Mouse (Mus musculus) lung, postnatal 0 days (tissue): ENCODE results near the gene Mgmt.

Experiments
- CTCF ChIP-seq: IDR thresholded peaks from 2 replicates; pipeline ENCODE4 v1.5.1; 2016; ENCODE audit warnings: antibody characterized with exemption, mild to moderate bottlenecking
- EP300 ChIP-seq: IDR thresholded peaks from 2 replicates; pipeline ENCODE4 v1.6.1; 2016; ENCODE audit warnings: antibody characterized with exemption, mild to moderate bottlenecking, control low read depth

- TF ChIP-seq CTCF = no peak
- TF ChIP-seq EP300 = no peak
Measured at GRCm38 (mm10) chr7:137068796-137069195, 174.4 kb downstream of the Mgmt start.
